Mouse (Mus musculus) CH12.LX (cell line): ENCODE measurements around the gene Pcca. TPM values are rescaled to one million over a fixed set of nuclear protein-coding genes. Genes with fewer than 3 reads are reported as not detected.

Experiments used
- DNase-seq: peaks from one replicate; pipeline ENCODE4 v3.0.0-alpha.2; 2013; ENCODE audit errors: extremely low read depth
- H3K27ac ChIP-seq: 2 replicates; pipeline ENCODE4 v1.5.1; 2012; ENCODE audit warnings: low read depth, mild to moderate bottlenecking, control low read depth, moderate library complexity; ENCODE audit not compliant: insufficient read depth
- H3K27me3 ChIP-seq: replicated peaks from 2 replicates; pipeline ENCODE3; 2012; ENCODE audit warnings: inconsistent platforms
- H3K36me3 ChIP-seq, 2 experiments: replicated peaks in 1 of 2; 2 replicates each; pipeline versions ENCODE3 to v1.6.1; 2012; ENCODE audit warnings: inconsistent platforms in 1 of 2, low read length in 1 of 2, mild to moderate bottlenecking in 1 of 2, mixed read lengths in 1 of 2, moderate library complexity in 1 of 2; ENCODE audit not compliant: control insufficient read depth in 1 of 2, insufficient read depth in 1 of 2
- H3K4me1 ChIP-seq, 2 experiments: 2 replicates each; pipeline ENCODE4 v1.6.1; 2012; ENCODE audit warnings: inconsistent platforms in 1 of 2, moderate library complexity in 1 of 2; ENCODE audit not compliant: insufficient read depth in 2 of 2, control insufficient read depth in 1 of 2
- H3K4me2 ChIP-seq: 2 replicates; pipeline ENCODE4 v1.6.1; 2012; ENCODE audit warnings: low read depth, mild to moderate bottlenecking, control low read depth; ENCODE audit not compliant: poor library complexity, insufficient read depth, severe bottlenecking
- H3K4me3 ChIP-seq, 3 experiments: fragments of 150-350 bp in 1 of 3; sonication (generic) in 1 of 3; replicated peaks in 1 of 3; 2 replicates each; pipeline versions ENCODE3 to v1.5.1; 2011 to 2012; ENCODE audit warnings: low read depth in 2 of 3, low read length in 2 of 3, mild to moderate bottlenecking in 2 of 3, moderate library complexity in 2 of 3, control low read depth in 1 of 3, improper control_type of control experiment in 1 of 3, inconsistent platforms in 1 of 3, mixed read lengths in 1 of 3; ENCODE audit not compliant: poor library complexity in 1 of 3
- H3K79me2 ChIP-seq: replicated peaks from 2 replicates; pipeline ENCODE4 v1.6.1; 2012; ENCODE audit warnings: mild to moderate bottlenecking, moderate library complexity; ENCODE audit not compliant: control insufficient read depth, poor library complexity, insufficient read depth, severe bottlenecking; ENCODE audit errors: extremely low read depth
- H3K9ac ChIP-seq: 2 replicates; pipeline ENCODE4 v1.6.1; 2012; ENCODE audit warnings: low read depth, mild to moderate bottlenecking, control low read depth, moderate library complexity; ENCODE audit not compliant: insufficient read depth
- H3K9me3 ChIP-seq: replicated peaks from 2 replicates; pipeline ENCODE3; 2012; ENCODE audit warnings: low read length, inconsistent platforms, mixed read lengths
- BHLHE40 ChIP-seq: IDR thresholded peaks from 2 replicates; pipeline ENCODE4 v1.6.1; 2011; ENCODE audit warnings: mild to moderate bottlenecking, low read depth, low read length, improper control_type of control experiment
- CTCF ChIP-seq, 2 experiments: IDR thresholded peaks in 1 of 2; conservative IDR thresholded peaks in 1 of 2; 2 replicates each; pipeline ENCODE4 v1.5.1; 2011 to 2012; ENCODE audit warnings: low read depth in 2 of 2, low read length in 2 of 2, improper control_type of control experiment in 1 of 2, inconsistent platforms in 1 of 2, mild to moderate bottlenecking in 1 of 2, moderate library complexity in 1 of 2
- ELF1 ChIP-seq: IDR thresholded peaks from 2 replicates; pipeline ENCODE4 v1.6.1; 2014; ENCODE audit warnings: low read depth, mild to moderate bottlenecking, inconsistent platforms, low read length, improper control_type of control experiment
- EP300 ChIP-seq: IDR thresholded peaks from 2 replicates; pipeline ENCODE4 v1.6.1; 2011; ENCODE audit warnings: low read length, improper control_type of control experiment
- GABPA ChIP-seq: IDR thresholded peaks from 2 replicates; pipeline ENCODE4 v1.6.1; 2012; ENCODE audit warnings: low read depth, low read length, improper control_type of control experiment, inconsistent platforms; ENCODE audit not compliant: insufficient replicate concordance
- IRF4 ChIP-seq: IDR thresholded peaks from 2 replicates; pipeline ENCODE4 v1.6.1; 2014; ENCODE audit warnings: low read depth, mild to moderate bottlenecking, inconsistent platforms, low read length, improper control_type of control experiment
- JUN ChIP-seq: IDR thresholded peaks from 2 replicates; pipeline ENCODE4 v1.6.1; 2011; ENCODE audit warnings: low read depth, mild to moderate bottlenecking, low read length, improper control_type of control experiment, moderate library complexity; ENCODE audit not compliant: insufficient read depth
- JUND ChIP-seq: conservative IDR thresholded peaks from 2 replicates; pipeline ENCODE4 v1.6.1; 2011; ENCODE audit warnings: low read depth, low read length, improper control_type of control experiment
- KAT2A ChIP-seq: IDR thresholded peaks from 2 replicates; pipeline ENCODE4 v1.6.1; 2012; ENCODE audit warnings: low read length, improper control_type of control experiment, inconsistent platforms; ENCODE audit not compliant: insufficient replicate concordance
- MAFK ChIP-seq: IDR thresholded peaks from 2 replicates; pipeline ENCODE4 v1.6.1; 2011; ENCODE audit warnings: low read length, improper control_type of control experiment; ENCODE audit not compliant: insufficient replicate concordance
- MAZ ChIP-seq: IDR thresholded peaks from 2 replicates; pipeline ENCODE4 v1.6.1; 2012; ENCODE audit warnings: low read depth, mild to moderate bottlenecking, inconsistent platforms, low read length, improper control_type of control experiment, moderate library complexity
- MEF2A ChIP-seq: IDR thresholded peaks from 2 replicates; pipeline ENCODE4 v1.6.1; 2014; ENCODE audit warnings: low read depth, mild to moderate bottlenecking, inconsistent platforms, low read length, improper control_type of control experiment, borderline replicate concordance
- NRF1 ChIP-seq: IDR thresholded peaks from 2 replicates; pipeline ENCODE4 v1.6.1; 2014; ENCODE audit warnings: low read depth, mild to moderate bottlenecking, inconsistent platforms, low read length, improper control_type of control experiment, moderate library complexity
- PAX5 ChIP-seq: IDR thresholded peaks from 2 replicates; pipeline ENCODE4 v1.6.1; 2012; ENCODE audit warnings: low read length, inconsistent platforms, mixed read lengths
- POLR2AphosphoS2 ChIP-seq: IDR thresholded peaks from 2 replicates; pipeline ENCODE4 v1.6.1; 2011; ENCODE audit warnings: low read depth, low read length, improper control_type of control experiment
- RAD21 ChIP-seq: IDR thresholded peaks from 2 replicates; pipeline ENCODE4 v1.6.1; 2011; ENCODE audit warnings: low read depth, mild to moderate bottlenecking, low read length, improper control_type of control experiment, moderate library complexity
- SIN3A ChIP-seq: IDR thresholded peaks from 2 replicates; pipeline ENCODE4 v1.6.1; 2012; ENCODE audit warnings: low read length, improper control_type of control experiment, inconsistent platforms
- USF1 ChIP-seq: IDR thresholded peaks from 2 replicates; pipeline ENCODE4 v1.6.1; 2014; ENCODE audit warnings: low read depth, mild to moderate bottlenecking, inconsistent platforms, low read length, improper control_type of control experiment
- ZKSCAN1 ChIP-seq: IDR thresholded peaks from 2 replicates; pipeline ENCODE4 v1.6.1; 2012; ENCODE audit warnings: low read depth, inconsistent platforms, low read length, improper control_type of control experiment, borderline replicate concordance
- ZMIZ1 ChIP-seq: IDR thresholded peaks from 2 replicates; pipeline ENCODE4 v1.6.1; 2012; ENCODE audit warnings: low read depth, mild to moderate bottlenecking, inconsistent platforms, low read length, improper control_type of control experiment
- dilution Hi-C: fragments of 300-500 bp; cut with MboI; formaldehyde crosslinking; loops from 2 replicates; pipeline ENCODE4 v1.14.3; 2020; ENCODE audit warnings: low sequenced_read_pairs; ENCODE audit not compliant: extremely low pct_unique_long_range_greater_than_20kb, extremely low pct_ligation_motif_present
- in situ Hi-C: fragments of 300-500 bp; cut with MboI; formaldehyde crosslinking; loops from 3 replicates; pipeline ENCODE4 v1.14.3; 2019; ENCODE audit warnings: low sequenced_read_pairs, low pct_ligation_motif_present, low pct_unique_long_range_greater_than_20kb, mixed read lengths
- polyA plus RNA-seq: library from polyadenylated mRNA; unstranded; fragments of >175 nt; gene quantifications from 2 replicates; pipeline ENCODE4 v1.2.1, GENCODE M21; 2012; ENCODE audit warnings: low read depth; ENCODE audit not compliant: insufficient read length
- total RNA-seq, 2 experiments: library from RNA; depleted of rRNA; stranded (reverse); fragments of 300-350 nt in 1 of 2; fragments of >200 nt in 1 of 2; gene quantifications; 2 replicates each; pipeline ENCODE4 v1.2.3; 2012 to 2014

Pcca gene
- total and polyA plus RNA-seq, 3 experiments = 11.2 to 39.0 (median 23.8) TPM

GRCm38 (mm10) chr14:122684811-122685210 is 150.7 kb downstream of the Pcca start:
- H3K27ac ChIP-seq = no peak overlapping the region
- H3K9ac ChIP-seq = no peak overlapping the region
- H3K79me2 ChIP-seq = no peaks in the 10 kb centered on the region
- in situ Hi-C loops = no loop called here
- no peak overlapping the region for H3K4me2 ChIP-seq
- H3K4me1 ChIP-seq = peaks cover 5 to 21% of the 10 kb centered on the region in 2 experiments
- peaks cover 0 to 21% of the 10 kb centered on the region in 2 experiments for H3K36me3 ChIP-seq
- no peaks in the 10 kb centered on the region for H3K9me3 ChIP-seq
- no peak overlapping the region for H3K4me3 ChIP-seq
- dilution Hi-C loops = no loop called here
- DNase-seq = no peak
- TF ChIP-seq ZKSCAN1 (no peak), KAT2A (no peak), NRF1 (no peak), CTCF (conservative IDR thresholded peaks at IDR 0.05 in 1 of 2, IDR thresholded peaks at IDR 0.05 in 1 of 2; ENCODE audit: low read depth in 2 of 2, low read length in 2 of 2) (no peak), JUND (no peak), EP300 (no peak), MAFK (no peak), MEF2A (no peak), SIN3A (no peak), USF1 (no peak), IRF4 (no peak), MAZ (no peak), ZMIZ1 (no peak), JUN (no peak), ELF1 (no peak), BHLHE40 (no peak), GABPA (no peak), POLR2AphosphoS2 (no peak)
- TF ChIP-seq, all 38 proteins: peak for 0
- no peaks in the 10 kb centered on the region for H3K27me3 ChIP-seq

DNA sequence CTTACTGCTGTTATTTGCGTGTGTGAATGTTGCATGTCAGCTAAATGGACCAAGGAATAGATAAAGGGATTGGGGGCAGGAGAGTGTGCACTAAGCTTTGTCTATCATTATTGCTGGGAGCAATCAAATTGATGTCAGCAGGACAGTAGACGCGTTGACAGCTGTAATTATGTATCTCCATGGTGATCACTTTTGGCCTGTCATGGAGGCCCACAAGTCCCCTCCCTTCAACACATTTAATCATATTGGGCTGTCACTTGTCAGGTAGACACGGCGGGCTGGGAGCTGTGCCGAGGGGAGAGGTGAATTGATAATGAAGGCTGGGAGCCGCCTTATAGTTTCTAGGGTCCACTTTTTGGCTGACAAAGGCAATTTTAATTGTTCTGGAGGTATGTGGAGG is 153.3 kb downstream of the Pcca start:
- dilution Hi-C loops (no loop called here), in situ Hi-C loops (no loop called here)
- H3K4me1 ChIP-seq = peaks cover 8 to 30% of the 10 kb centered on the region in 2 experiments
- DNase-seq = no peak
- H3K27me3 ChIP-seq = no peaks in the 10 kb centered on the region
- H3K9ac ChIP-seq = no peak overlapping the region
- no peaks in the 10 kb centered on the region for H3K9me3 ChIP-seq
- peaks cover 3 to 26% of the 10 kb centered on the region in 2 experiments for H3K36me3 ChIP-seq
- H3K4me3 ChIP-seq = no peak overlapping the region
- H3K4me2 ChIP-seq = no peak overlapping the region
- H3K27ac ChIP-seq = no peak overlapping the region
- no peaks in the 10 kb centered on the region for H3K79me2 ChIP-seq
- TF ChIP-seq PAX5 (no peak), RAD21 (no peak), JUND (no peak), JUN (no peak)
